Mouse (Mus musculus) midbrain, embryonic 14.5 days (tissue): ENCODE data around the gene 9130230L23Rik. TPM values are rescaled to one million over a fixed set of nuclear protein-coding genes. Genes with fewer than 3 reads are reported as not detected.

Experiments
- ATAC-seq: fragments of 200-750 bp; cut with Nextera tagmentation; 2 replicates; pipeline ENCODE4 v1.8.0; 2017; ENCODE audit warnings: moderate number of reproducible peaks, moderate library complexity; ENCODE audit not compliant: low FRiP score, low TSS enrichment
- DNase-seq: peaks from one replicate; pipeline ENCODE4 v3.0.0-alpha.2; 2015
- H3K27ac ChIP-seq: fragments of 300-500 bp; sonication (generic); replicated peaks from 2 replicates; pipeline ENCODE4 v1.5.1; 2014; ENCODE audit warnings: mild to moderate bottlenecking, low read depth, low read length, moderate library complexity
- H3K27me3 ChIP-seq: fragments of 300-500 bp; sonication (generic); 2 replicates; pipeline ENCODE4 v1.6.1; 2014; ENCODE audit warnings: low read length, control low read depth, mixed read lengths; ENCODE audit not compliant: control insufficient read depth, insufficient read depth
- H3K36me3 ChIP-seq: fragments of 300-500 bp; sonication (generic); 2 replicates; pipeline ENCODE4 v1.6.1; 2014; ENCODE audit warnings: low read length, control low read depth; ENCODE audit not compliant: control insufficient read depth, insufficient read depth
- H3K4me1 ChIP-seq: fragments of 300-500 bp; sonication (generic); 2 replicates; pipeline ENCODE4 v1.6.1; 2014; ENCODE audit warnings: mild to moderate bottlenecking, antibody characterized with exemption, low read length, control low read depth; ENCODE audit not compliant: control insufficient read depth, insufficient read depth
- H3K4me2 ChIP-seq: fragments of 300-500 bp; sonication (generic); 2 replicates; pipeline ENCODE4 v1.6.1; 2014; ENCODE audit warnings: mild to moderate bottlenecking, low read length, moderate library complexity
- H3K4me3 ChIP-seq: fragments of 300-500 bp; sonication (generic); replicated peaks from 2 replicates; pipeline ENCODE4 v1.5.1; 2014; ENCODE audit warnings: low read depth, low read length
- H3K9ac ChIP-seq: fragments of 300-500 bp; sonication (generic); replicated peaks from 2 replicates; pipeline ENCODE4 v1.6.1; 2014; ENCODE audit warnings: mild to moderate bottlenecking, low read length, moderate library complexity
- H3K9me3 ChIP-seq: fragments of 300-500 bp; sonication (generic); 2 replicates; pipeline ENCODE4 v1.6.1; 2016; ENCODE audit warnings: low read length, control low read depth, mixed read lengths; ENCODE audit not compliant: control insufficient read depth
- WGBS: fragments of 180-500 bp; shearing (Covaris S2); extraction: QIAGEN DNeasy Blood & Tissue Kit; methylation state at CpG from one replicate; pipeline ENCODE4 v1.1.7; 2014; 5-methylcytosine and 5-hydroxymethylcytosine counted together
- polyA plus RNA-seq: library from polyadenylated mRNA; unstranded; fragments of >200 nt; fragmentation: Nextera tagmentation; extraction: Ambion mirVana; gene quantifications from 2 replicates; pipeline ENCODE4 v1.2.1, GENCODE M21; 2014

The 9130230L23Rik gene
- polyA plus RNA-seq, 1 experiment from 2014 or later = not detected

- Histone ChIP-seq H3K9ac (no peak overlapping the region), H3K27ac (no peak overlapping the region), H3K4me3 (no peak overlapping the region), H3K9me3 (no peaks in the 10 kb centered on the region), H3K4me1 (no peaks in the 10 kb centered on the region), H3K27me3 (no peaks in the 10 kb centered on the region), H3K4me2 (no peak overlapping the region), H3K36me3 (no peaks in the 10 kb centered on the region)
- WGBS = 88% methylated on average over 2 of the region's 2 CpGs
- DNase-seq (no peak), ATAC-seq (no peak)
Measured at GRCm38 (mm10) chr5:66014437-66014836, 10.4 kb upstream of the 9130230L23Rik start.

- Histone ChIP-seq H3K4me1 (no peaks in the 10 kb centered on the region), H3K9me3 (no peaks in the 10 kb centered on the region), H3K27ac (no peak overlapping the region), H3K4me3 (no peak overlapping the region), H3K4me2 (no peak overlapping the region), H3K36me3 (no peaks in the 10 kb centered on the region), H3K9ac (no peak overlapping the region), H3K27me3 (no peaks in the 10 kb centered on the region)
- no peak for ATAC-seq
- no peak for DNase-seq
- 84% methylated on average over 3 of the region's 3 CpGs for WGBS
Measured at GRCm38 (mm10) chr5:66013999-66014398, 9.9 kb upstream of the 9130230L23Rik start.

- no peak overlapping the region for H3K4me2 ChIP-seq
- no peak overlapping the region for H3K4me3 ChIP-seq
- no peaks in the 10 kb centered on the region for H3K4me1 ChIP-seq
- ATAC-seq (no peak), DNase-seq (no peak)
- no peak overlapping the region for H3K9ac ChIP-seq
- H3K27me3 ChIP-seq = no peaks in the 10 kb centered on the region
- 91% methylated on average over 15 of the region's 15 CpGs for WGBS
- H3K9me3 ChIP-seq = no peaks in the 10 kb centered on the region
- no peaks in the 10 kb centered on the region for H3K36me3 ChIP-seq
- no peak overlapping the region for H3K27ac ChIP-seq
Measured at GRCm38 (mm10) chr5:66008245-66008967, 4.3 kb upstream of the 9130230L23Rik start.

- DNase-seq (no peak), ATAC-seq (no peak)
- no peaks in the 10 kb centered on the region for H3K4me1 ChIP-seq
- H3K27ac ChIP-seq = no peak overlapping the region
- no peaks in the 10 kb centered on the region for H3K36me3 ChIP-seq
- no peaks in the 10 kb centered on the region for H3K9me3 ChIP-seq
- no peaks in the 10 kb centered on the region for H3K27me3 ChIP-seq
- H3K9ac ChIP-seq = no peak overlapping the region
- WGBS = 43% methylated on average over 16 of the region's 16 CpGs
- H3K4me2 ChIP-seq = no peak overlapping the region
- H3K4me3 ChIP-seq = no peak overlapping the region
Measured at GRCm38 (mm10) chr5:66005041-66005678, 1.1 kb upstream of the 9130230L23Rik start.

GRCm38 (mm10) chr5:66001232-66001631 is 2.9 kb downstream of the 9130230L23Rik start:
- H3K4me1 ChIP-seq = no peaks in the 10 kb centered on the region
- no peaks in the 10 kb centered on the region for H3K36me3 ChIP-seq
- H3K27ac ChIP-seq = no peak overlapping the region
- H3K4me2 ChIP-seq = no peak overlapping the region
- H3K9ac ChIP-seq = no peak overlapping the region
- no peak for DNase-seq
- no peaks in the 10 kb centered on the region for H3K27me3 ChIP-seq
- no peaks in the 10 kb centered on the region for H3K9me3 ChIP-seq
- 75% methylated on average over 5 of the region's 5 CpGs for WGBS
- no peak for ATAC-seq
- H3K4me3 ChIP-seq = no peak overlapping the region

GRCm38 (mm10) chr5:66000567-66001125 is 3.4 kb downstream of the 9130230L23Rik start:
- no peak for ATAC-seq
- no peak overlapping the region for H3K27ac ChIP-seq
- H3K4me3 ChIP-seq = no peak overlapping the region
- 82% methylated on average over 6 of the region's 6 CpGs for WGBS
- H3K9me3 ChIP-seq = no peaks in the 10 kb centered on the region
- H3K9ac ChIP-seq = no peak overlapping the region
- no peaks in the 10 kb centered on the region for H3K36me3 ChIP-seq
- H3K27me3 ChIP-seq = no peaks in the 10 kb centered on the region
- H3K4me1 ChIP-seq = no peaks in the 10 kb centered on the region
- no peak for DNase-seq
- no peak overlapping the region for H3K4me2 ChIP-seq

GRCm38 (mm10) chr5:66000074-66000473 is 4.0 kb downstream of the 9130230L23Rik start:
- DNase-seq = no peak
- no peak for ATAC-seq
- H3K36me3 ChIP-seq = no peaks in the 10 kb centered on the region
- no peak overlapping the region for H3K27ac ChIP-seq
- no peak overlapping the region for H3K4me2 ChIP-seq
- 77% methylated on average over 7 of the region's 7 CpGs for WGBS
- H3K9ac ChIP-seq = no peak overlapping the region
- no peaks in the 10 kb centered on the region for H3K9me3 ChIP-seq
- no peaks in the 10 kb centered on the region for H3K4me1 ChIP-seq
- no peaks in the 10 kb centered on the region for H3K27me3 ChIP-seq
- H3K4me3 ChIP-seq = no peak overlapping the region

- no peaks in the 10 kb centered on the region for H3K27me3 ChIP-seq
- ATAC-seq (no peak), DNase-seq (no peak)
- no peak overlapping the region for H3K27ac ChIP-seq
- WGBS = 90% methylated on average over 7 of the region's 7 CpGs
- H3K4me2 ChIP-seq = no peak overlapping the region
- no peaks in the 10 kb centered on the region for H3K4me1 ChIP-seq
- H3K4me3 ChIP-seq = no peak overlapping the region
- H3K36me3 ChIP-seq = no peaks in the 10 kb centered on the region
- H3K9ac ChIP-seq = no peak overlapping the region
- H3K9me3 ChIP-seq = no peaks in the 10 kb centered on the region
Measured at GRCm38 (mm10) chr5:65999106-65999505, 5.0 kb downstream of the 9130230L23Rik start.

GRCm38 (mm10) chr5:65997813-65998212 is 6.3 kb downstream of the 9130230L23Rik start:
- ATAC-seq (no peak), DNase-seq (no peak)
- no peak overlapping the region for H3K4me3 ChIP-seq
- no peaks in the 10 kb centered on the region for H3K4me1 ChIP-seq
- no peaks in the 10 kb centered on the region for H3K9me3 ChIP-seq
- H3K4me2 ChIP-seq = no peak overlapping the region
- H3K27me3 ChIP-seq = no peaks in the 10 kb centered on the region
- H3K9ac ChIP-seq = no peak overlapping the region
- no peak overlapping the region for H3K27ac ChIP-seq
- H3K36me3 ChIP-seq = no peaks in the 10 kb centered on the region
